Mouse (Mus musculus): ENCODE measurements around the gene Bsn. TPM values are rescaled to one million over a fixed set of nuclear protein-coding genes. Genes with fewer than 3 reads are reported as not detected.

Gene Bsn
- total and polyA plus RNA-seq, 2 experiments from 2014 or later = 0.03 to 0.42 TPM

- Histone ChIP-seq H3K4me3 (ENCODE audit: low read depth, low read length) (peak overlapping the region; percentile 59), H3K4me2 (ENCODE audit: low read depth, low read length) (peak overlapping the region; percentile 87), H3K27me3 (ENCODE audit: control insufficient read depth, insufficient read depth, low read length) (no peaks in the 10 kb centered on the region), H3K4me1 (ENCODE audit: control insufficient read depth, insufficient read depth) (peaks cover 15% of the 10 kb centered on the region), H3K27ac (ENCODE audit: low read depth) (peak overlapping the region; percentile 70), H3K9me3 (replicated peaks; ENCODE audit: control insufficient read depth, low read length) (no peaks in the 10 kb centered on the region), H3K9ac (replicated peaks; ENCODE audit: low read depth, low read length) (peak overlapping the region; percentile 52), H3K36me3 (replicated peaks; ENCODE audit: control insufficient read depth, insufficient read depth, low read length) (peaks cover 55% of the 10 kb centered on the region)
- 40% methylated on average over 15 of the region's 15 CpGs for WGBS
- DNase-seq (ENCODE audit: low spot score) = no peak
- ATAC-seq (ENCODE audit: insufficient read depth, low read depth) = no peak
- TF ChIP-seq EP300 (IDR thresholded peaks at IDR 0.05; ENCODE audit: low read depth) = no peak
- no peak for TF ChIP-seq CTCF (IDR thresholded peaks at IDR 0.05; ENCODE audit: low read depth)
Measured at GRCm38 (mm10) chr9:108049561-108050251, 140.5 kb downstream of the Bsn start.

DNA sequence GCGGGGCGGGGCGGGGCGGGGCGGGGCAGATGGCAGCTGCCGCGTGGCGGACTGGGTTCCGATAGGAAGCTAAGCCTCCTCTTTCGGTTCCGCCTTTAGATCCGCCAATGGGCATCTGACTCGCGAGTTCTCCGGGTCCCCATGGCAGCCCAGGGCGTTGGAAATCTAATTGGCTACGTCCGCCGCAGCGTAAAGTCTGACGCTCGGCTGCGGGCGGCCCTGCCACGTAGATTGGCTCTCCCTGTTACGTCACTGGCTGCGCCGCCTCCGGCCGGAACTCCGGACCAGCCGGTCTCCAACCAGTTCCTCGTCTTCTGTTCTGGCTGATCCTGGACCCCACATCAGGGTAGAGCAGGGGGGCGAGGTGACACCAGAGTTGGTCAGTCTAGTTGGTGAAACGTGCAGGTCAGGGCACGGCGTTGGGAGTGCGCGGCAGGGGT lies 141.1 kb downstream of the Bsn start, which contains the start of gene Gmppb:
Gmppb (plus strand) TSS at position 227 of the 440 bp plus-strand sequence.
- TF ChIP-seq CTCF (IDR thresholded peaks at IDR 0.05; ENCODE audit: low read depth) = no peak
- TF ChIP-seq EP300 (IDR thresholded peaks at IDR 0.05; ENCODE audit: low read depth) = 0 out of 2 replicates have a peak, but pooled peaks have one; percentile 45
- Histone ChIP-seq H3K27me3 (ENCODE audit: control insufficient read depth, insufficient read depth, low read length) (no peaks in the 10 kb centered on the region), H3K36me3 (replicated peaks; ENCODE audit: control insufficient read depth, insufficient read depth, low read length) (peaks cover 52% of the 10 kb centered on the region), H3K4me1 (ENCODE audit: control insufficient read depth, insufficient read depth) (peaks cover 15% of the 10 kb centered on the region), H3K9ac (replicated peaks; ENCODE audit: low read depth, low read length) (peak within 1 kb of the TSS; percentile 52), H3K4me3 (ENCODE audit: low read depth, low read length) (peak within 1 kb of the TSS; percentile 59), H3K27ac (ENCODE audit: low read depth) (peak within 1 kb of the TSS; percentile 70), H3K4me2 (ENCODE audit: low read depth, low read length) (peak within 1 kb of the TSS; percentile 87), H3K9me3 (replicated peaks; ENCODE audit: control insufficient read depth, low read length) (no peaks in the 10 kb centered on the region)
- ATAC-seq (ENCODE audit: insufficient read depth, low read depth) (peak; percentile 94), DNase-seq (ENCODE audit: low spot score) (peak; percentile 98)
- under 1% methylated on average over 34 of the region's 39 CpGs for WGBS

DNA sequence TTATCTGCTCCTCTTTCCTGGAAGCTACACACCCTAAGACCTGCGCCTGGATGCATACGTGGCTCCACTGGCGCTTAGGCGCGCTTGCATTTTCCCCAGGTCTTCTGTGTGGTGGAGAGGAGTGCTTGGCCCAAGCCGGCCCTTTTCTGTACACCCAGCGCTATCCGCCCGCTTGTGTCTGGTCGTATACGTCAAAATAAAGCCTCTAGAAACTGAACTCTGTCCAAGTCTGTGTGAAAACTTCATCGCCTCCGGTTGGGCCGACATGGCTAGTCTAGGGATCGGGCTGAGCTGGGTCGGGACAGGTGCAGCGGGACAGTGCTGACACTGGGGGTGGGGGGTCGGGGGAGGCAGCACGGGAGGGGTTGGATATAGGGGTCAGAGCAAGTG lies 141.6 kb downstream of the Bsn start:
- peaks cover 15% of the 10 kb centered on the region for H3K4me1 ChIP-seq (ENCODE audit: control insufficient read depth, insufficient read depth)
- peak overlapping the region; percentile 44 for H3K27ac ChIP-seq (ENCODE audit: low read depth)
- H3K9ac ChIP-seq (replicated peaks; ENCODE audit: low read depth, low read length) = 0 out of 2 replicates have a peak overlapping the region, but pooled peaks have one; percentile 22
- no peaks in the 10 kb centered on the region for H3K9me3 ChIP-seq (replicated peaks; ENCODE audit: control insufficient read depth, low read length)
- TF ChIP-seq CTCF (IDR thresholded peaks at IDR 0.05; ENCODE audit: low read depth) (no peak), EP300 (IDR thresholded peaks at IDR 0.05; ENCODE audit: low read depth) (no peak)
- DNase-seq (ENCODE audit: low spot score) (no peak), ATAC-seq (ENCODE audit: insufficient read depth, low read depth) (peak; percentile 12)
- WGBS = under 1% methylated on average over 19 of the region's 19 CpGs
- H3K4me2 ChIP-seq (ENCODE audit: low read depth, low read length) = peak overlapping the region; percentile 87
- no peaks in the 10 kb centered on the region for H3K27me3 ChIP-seq (ENCODE audit: control insufficient read depth, insufficient read depth, low read length)
- peaks cover 50% of the 10 kb centered on the region for H3K36me3 ChIP-seq (replicated peaks; ENCODE audit: control insufficient read depth, insufficient read depth, low read length)
- H3K4me3 ChIP-seq (ENCODE audit: low read depth, low read length) = peak overlapping the region; percentile 59

DNA sequence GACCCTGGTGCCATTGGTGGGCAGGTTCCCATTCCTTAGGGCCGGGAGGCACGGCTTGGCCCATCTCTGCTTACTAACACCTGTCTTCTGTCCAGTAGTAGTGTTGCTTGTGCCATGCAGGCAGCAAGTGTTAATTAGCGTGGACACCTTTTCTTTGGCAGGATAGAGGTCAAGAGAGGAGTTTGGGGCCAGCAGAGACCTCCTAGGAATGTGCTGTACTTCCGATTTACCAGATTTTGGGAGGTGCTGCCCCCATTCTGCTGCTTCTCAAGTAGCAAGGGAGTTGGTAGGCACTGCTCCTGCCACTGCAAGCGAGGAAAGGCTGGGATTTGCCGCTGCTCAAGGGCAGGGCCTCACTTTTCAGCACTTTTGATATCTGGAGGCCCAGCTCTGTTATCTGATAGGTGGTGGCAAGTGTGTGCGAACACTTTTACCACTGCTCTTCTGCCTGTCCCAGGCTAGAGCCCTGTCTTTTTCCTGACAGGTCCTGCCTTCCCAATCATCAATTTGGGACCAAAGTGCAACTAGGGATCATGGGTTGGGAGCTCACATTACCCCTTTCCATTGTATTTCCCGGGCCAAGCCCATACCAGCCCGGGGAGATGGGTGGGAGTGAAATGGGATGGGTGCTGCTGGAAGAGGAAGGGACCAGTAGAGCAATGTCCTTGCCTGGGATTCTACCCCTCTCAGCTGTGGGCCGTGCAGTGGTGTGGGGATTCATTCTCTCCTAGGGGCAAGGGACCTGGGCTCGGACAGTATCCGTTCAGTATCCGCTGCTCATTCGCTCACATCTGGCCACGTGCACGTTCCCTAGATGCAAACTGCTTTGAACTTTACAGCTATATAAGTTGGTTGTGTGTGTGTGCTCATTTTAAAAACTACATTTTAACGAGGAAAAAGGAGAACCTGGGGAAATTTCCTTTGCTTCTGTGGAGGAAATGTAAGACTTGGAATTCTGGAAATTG lies 142.3 kb downstream of the Bsn start:
- DNase-seq (ENCODE audit: low spot score) = no peak
- no peak for TF ChIP-seq CTCF (IDR thresholded peaks at IDR 0.05; ENCODE audit: low read depth)
- TF ChIP-seq EP300 (IDR thresholded peaks at IDR 0.05; ENCODE audit: low read depth) = no peak
- Histone ChIP-seq H3K27ac (ENCODE audit: low read depth) (peak overlapping the region; percentile 44), H3K9me3 (replicated peaks; ENCODE audit: control insufficient read depth, low read length) (no peaks in the 10 kb centered on the region), H3K36me3 (replicated peaks; ENCODE audit: control insufficient read depth, insufficient read depth, low read length) (peaks cover 50% of the 10 kb centered on the region), H3K4me2 (ENCODE audit: low read depth, low read length) (peak overlapping the region; percentile 87), H3K9ac (replicated peaks; ENCODE audit: low read depth, low read length) (0 out of 2 replicates have a peak overlapping the region, but pooled peaks have one; percentile 22), H3K4me3 (ENCODE audit: low read depth, low read length) (peak overlapping the region; percentile 59), H3K4me1 (ENCODE audit: control insufficient read depth, insufficient read depth) (peaks cover 15% of the 10 kb centered on the region), H3K27me3 (ENCODE audit: control insufficient read depth, insufficient read depth, low read length) (no peaks in the 10 kb centered on the region)
- 34% methylated on average over 17 of the region's 17 CpGs for WGBS
- no peak for ATAC-seq (ENCODE audit: insufficient read depth, low read depth)

GRCm38 (mm10) chr9:108046582-108046981 lies 143.6 kb downstream of the Bsn start:
- DNase-seq (ENCODE audit: low spot score) = no peak
- Histone ChIP-seq H3K36me3 (replicated peaks; ENCODE audit: control insufficient read depth, insufficient read depth, low read length) (peaks cover 58% of the 10 kb centered on the region), H3K9ac (replicated peaks; ENCODE audit: low read depth, low read length) (no peak overlapping the region), H3K9me3 (replicated peaks; ENCODE audit: control insufficient read depth, low read length) (no peaks in the 10 kb centered on the region), H3K4me3 (ENCODE audit: low read depth, low read length) (no peak overlapping the region), H3K4me2 (ENCODE audit: low read depth, low read length) (no peak overlapping the region), H3K27me3 (ENCODE audit: control insufficient read depth, insufficient read depth, low read length) (no peaks in the 10 kb centered on the region), H3K27ac (ENCODE audit: low read depth) (no peak overlapping the region), H3K4me1 (ENCODE audit: control insufficient read depth, insufficient read depth) (peaks cover 15% of the 10 kb centered on the region)
- TF ChIP-seq CTCF (IDR thresholded peaks at IDR 0.05; ENCODE audit: low read depth) (no peak), EP300 (IDR thresholded peaks at IDR 0.05; ENCODE audit: low read depth) (no peak)
- 86% methylated on average over 4 of the region's 4 CpGs for WGBS
- no peak for ATAC-seq (ENCODE audit: insufficient read depth, low read depth)

Small RNA genes within 50 kb of the gene (microRNA-seq; reads per million reads assigned to microRNA genes)
- gene Gm47303 (not detected), gene Mir7088 (not detected)

Other genes starting within 250 kb of the Bsn start
- gene Traip, start 240.2 kb downstream of the Bsn start, total RNA-seq (2014; rRNA removed; ENCODE audit: low replicate concordance) = 4.8 and 10.0 TPM in 2 replicates
- gene Traip, start 240.2 kb downstream of the Bsn start, polyA plus RNA-seq (2015; fragmentation: Nextera tagmentation; extraction: Ambion mirVana) = 2.3 and 3.3 TPM in 2 replicates
- 52.0 and 55.6 TPM in 2 replicates for gene Uba7, start 214.9 kb downstream of the Bsn start, total RNA-seq (2014; rRNA removed; ENCODE audit: low replicate concordance)
- 16.4 and 18.0 TPM in 2 replicates for gene Uba7, start 214.9 kb downstream of the Bsn start, polyA plus RNA-seq (2015; fragmentation: Nextera tagmentation; extraction: Ambion mirVana)
- gene Gm20661, start 207.3 kb downstream of the Bsn start, total RNA-seq (2014; rRNA removed; ENCODE audit: low replicate concordance) = 0.19 and 4.6 TPM in 2 replicates
- gene Gm20661, start 207.3 kb downstream of the Bsn start, polyA plus RNA-seq (2015; fragmentation: Nextera tagmentation; extraction: Ambion mirVana) = 0.52 and 0.57 TPM in 2 replicates
- 34.0 and 34.3 TPM in 2 replicates for gene Inka1, start 204.5 kb downstream of the Bsn start, total RNA-seq (2014; rRNA removed; ENCODE audit: low replicate concordance)
- gene Inka1, start 204.5 kb downstream of the Bsn start, polyA plus RNA-seq (2015; fragmentation: Nextera tagmentation; extraction: Ambion mirVana) = 37.0 and 38.4 TPM in 2 replicates
- gene Cdhr4, start 197.9 kb downstream of the Bsn start, total RNA-seq (2014; rRNA removed; ENCODE audit: low replicate concordance) = 1.5 and 10.0 TPM in 2 replicates
- gene Cdhr4, start 197.9 kb downstream of the Bsn start, polyA plus RNA-seq (2015; fragmentation: Nextera tagmentation; extraction: Ambion mirVana) = 1.3 and 1.7 TPM in 2 replicates
- 1.8 TPM in 1 of 2 replicates, not detected in the other for gene Gm20662, start 194.0 kb downstream of the Bsn start, total RNA-seq (2014; rRNA removed; ENCODE audit: low replicate concordance)
- 0.56 and 0.62 TPM in 2 replicates for gene Gm20662, start 194.0 kb downstream of the Bsn start, polyA plus RNA-seq (2015; fragmentation: Nextera tagmentation; extraction: Ambion mirVana)
- 102 and 132 TPM in 2 replicates for gene Ip6k1, start 187.9 kb downstream of the Bsn start, total RNA-seq (2014; rRNA removed; ENCODE audit: low replicate concordance)
- 25.4 and 27.6 TPM in 2 replicates for gene Ip6k1, start 187.9 kb downstream of the Bsn start, polyA plus RNA-seq (2015; fragmentation: Nextera tagmentation; extraction: Ambion mirVana)
- gene Gmppb, start 141.1 kb downstream of the Bsn start, total RNA-seq (2014; rRNA removed; ENCODE audit: low replicate concordance) = 13.1 and 18.1 TPM in 2 replicates
- 15.7 and 17.2 TPM in 2 replicates for gene Gmppb, start 141.1 kb downstream of the Bsn start, polyA plus RNA-seq (2015; fragmentation: Nextera tagmentation; extraction: Ambion mirVana)
- 1.4 and 7.6 TPM in 2 replicates for gene Amigo3, start 137.2 kb downstream of the Bsn start, total RNA-seq (2014; rRNA removed; ENCODE audit: low replicate concordance)
- gene Amigo3, start 137.2 kb downstream of the Bsn start, polyA plus RNA-seq (2015; fragmentation: Nextera tagmentation; extraction: Ambion mirVana) = 1.4 and 1.6 TPM in 2 replicates
- not detected in 2 replicates for gene Mst1, start 109.9 kb downstream of the Bsn start, total RNA-seq (2014; rRNA removed; ENCODE audit: low replicate concordance)
- 0.07 TPM in 1 of 2 replicates, not detected in the other for gene Mst1, start 109.9 kb downstream of the Bsn start, polyA plus RNA-seq (2015; fragmentation: Nextera tagmentation; extraction: Ambion mirVana)
- 40.5 and 60.2 TPM in 2 replicates for gene Rnf123, start 107.0 kb downstream of the Bsn start, total RNA-seq (2014; rRNA removed; ENCODE audit: low replicate concordance)
- gene Rnf123, start 107.0 kb downstream of the Bsn start, polyA plus RNA-seq (2015; fragmentation: Nextera tagmentation; extraction: Ambion mirVana) = 24.6 and 32.9 TPM in 2 replicates
- gene Apeh, start 95.8 kb downstream of the Bsn start, total RNA-seq (2014; rRNA removed; ENCODE audit: low replicate concordance) = 36.5 and 43.5 TPM in 2 replicates
- 32.8 TPM in 2 replicates for gene Apeh, start 95.8 kb downstream of the Bsn start, polyA plus RNA-seq (2015; fragmentation: Nextera tagmentation; extraction: Ambion mirVana)
- gene Dag1, start 73.6 kb upstream of the Bsn start, total RNA-seq (2014; rRNA removed; ENCODE audit: low replicate concordance) = 209 and 229 TPM in 2 replicates
- 99.2 and 106 TPM in 2 replicates for gene Dag1, start 73.6 kb upstream of the Bsn start, polyA plus RNA-seq (2015; fragmentation: Nextera tagmentation; extraction: Ambion mirVana)
- 12.9 and 22.4 TPM in 2 replicates for gene Nicn1, start 100.0 kb upstream of the Bsn start, total RNA-seq (2014; rRNA removed; ENCODE audit: low replicate concordance)
- gene Nicn1, start 100.0 kb upstream of the Bsn start, polyA plus RNA-seq (2015; fragmentation: Nextera tagmentation; extraction: Ambion mirVana) = 20.5 and 20.9 TPM in 2 replicates
- 3.7 and 14.5 TPM in 2 replicates for gene Amt, start 106.5 kb upstream of the Bsn start, total RNA-seq (2014; rRNA removed; ENCODE audit: low replicate concordance)
- 5.4 and 6.4 TPM in 2 replicates for gene Amt, start 106.5 kb upstream of the Bsn start, polyA plus RNA-seq (2015; fragmentation: Nextera tagmentation; extraction: Ambion mirVana)
- gene Rhoa, start 115.7 kb upstream of the Bsn start, total RNA-seq (2014; rRNA removed; ENCODE audit: low replicate concordance) = 167 and 207 TPM in 2 replicates
- 326 and 332 TPM in 2 replicates for gene Rhoa, start 115.7 kb upstream of the Bsn start, polyA plus RNA-seq (2015; fragmentation: Nextera tagmentation; extraction: Ambion mirVana)
- 46.1 and 46.9 TPM in 2 replicates for gene Tcta, start 115.8 kb upstream of the Bsn start, total RNA-seq (2014; rRNA removed; ENCODE audit: low replicate concordance)
- gene Tcta, start 115.8 kb upstream of the Bsn start, polyA plus RNA-seq (2015; fragmentation: Nextera tagmentation; extraction: Ambion mirVana) = 42.1 and 49.9 TPM in 2 replicates
- 319 and 336 TPM in 2 replicates for gene Gpx1, start 148.5 kb upstream of the Bsn start, total RNA-seq (2014; rRNA removed; ENCODE audit: low replicate concordance)
- 578 and 581 TPM in 2 replicates for gene Gpx1, start 148.5 kb upstream of the Bsn start, polyA plus RNA-seq (2015; fragmentation: Nextera tagmentation; extraction: Ambion mirVana)
- gene Usp4, start 157.5 kb upstream of the Bsn start, total RNA-seq (2014; rRNA removed; ENCODE audit: low replicate concordance) = 71.1 and 76.8 TPM in 2 replicates
- gene Usp4, start 157.5 kb upstream of the Bsn start, polyA plus RNA-seq (2015; fragmentation: Nextera tagmentation; extraction: Ambion mirVana) = 54.9 and 60.6 TPM in 2 replicates
- not detected in 2 replicates for gene 1700102P08Rik, start 202.4 kb upstream of the Bsn start, total RNA-seq (2014; rRNA removed; ENCODE audit: low replicate concordance)
- 0.27 TPM in 1 of 2 replicates, not detected in the other for gene 1700102P08Rik, start 202.4 kb upstream of the Bsn start, polyA plus RNA-seq (2015; fragmentation: Nextera tagmentation; extraction: Ambion mirVana)
- not detected in 2 replicates for gene Ccdc36, start 238.1 kb upstream of the Bsn start, total RNA-seq (2014; rRNA removed; ENCODE audit: low replicate concordance)
- gene Ccdc36, start 238.1 kb upstream of the Bsn start, polyA plus RNA-seq (2015; fragmentation: Nextera tagmentation; extraction: Ambion mirVana) = 0.14 and 0.25 TPM in 2 replicates
- not detected in 2 replicates for gene BC048562, start 246.1 kb upstream of the Bsn start, total RNA-seq (2014; rRNA removed; ENCODE audit: low replicate concordance)
- gene BC048562, start 246.1 kb upstream of the Bsn start, polyA plus RNA-seq (2015; fragmentation: Nextera tagmentation; extraction: Ambion mirVana) = not detected in 2 replicates